Mouse (Mus musculus): ENCODE data around the gene Ccdc85c. TPM values are rescaled to one million over a fixed set of nuclear protein-coding genes. Genes with fewer than 3 reads are reported as not detected.

The Ccdc85c gene
- polyA plus RNA-seq, 1 experiment = 48.9 TPM

DNA sequence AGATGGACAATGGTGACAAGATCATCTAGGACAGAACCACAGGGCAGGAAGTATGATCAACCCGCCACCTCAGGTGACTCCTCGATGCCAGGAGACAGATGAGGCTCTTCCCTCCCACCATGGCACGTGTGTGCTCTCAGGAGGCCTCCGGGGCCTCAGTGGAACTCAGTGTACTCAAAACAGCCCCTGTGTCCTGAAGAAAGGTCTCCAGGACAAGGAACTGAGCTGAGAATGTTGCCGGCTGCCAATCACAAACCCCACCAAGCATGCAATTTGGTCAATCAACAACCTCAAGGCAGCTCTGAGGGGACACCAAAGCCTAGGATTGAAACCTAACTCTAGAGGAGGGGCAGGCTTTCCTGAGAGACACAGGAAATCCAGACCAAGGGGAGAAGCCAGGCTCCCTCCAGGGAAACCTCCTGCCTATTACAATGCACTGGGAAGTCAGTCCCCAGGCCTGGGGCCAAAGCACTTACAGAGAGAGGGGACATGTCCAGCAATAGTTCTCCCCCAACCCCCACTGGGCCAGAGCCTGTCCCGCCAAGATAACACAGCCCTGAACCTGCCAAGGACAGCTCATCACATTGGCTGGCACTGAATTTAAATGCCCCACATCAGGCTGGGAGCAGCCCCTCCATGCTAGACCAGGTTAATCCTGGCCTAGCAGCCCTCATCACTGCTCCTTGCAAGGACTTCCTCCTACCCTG lies 37.8 kb downstream of the Ccdc85c start:
- no peak for DNase-seq (ENCODE audit: low read depth)
- TF ChIP-seq POLR2A (IDR thresholded peaks at IDR 0.05; ENCODE audit: borderline replicate concordance, extremely low read depth, insufficient read depth, insufficient read length, poor library complexity, severe bottlenecking) (no peak), CTCF (IDR thresholded peaks at IDR 0.05; ENCODE audit: borderline replicate concordance, extremely low read depth, insufficient read depth, insufficient read length) (no peak)

DNA sequence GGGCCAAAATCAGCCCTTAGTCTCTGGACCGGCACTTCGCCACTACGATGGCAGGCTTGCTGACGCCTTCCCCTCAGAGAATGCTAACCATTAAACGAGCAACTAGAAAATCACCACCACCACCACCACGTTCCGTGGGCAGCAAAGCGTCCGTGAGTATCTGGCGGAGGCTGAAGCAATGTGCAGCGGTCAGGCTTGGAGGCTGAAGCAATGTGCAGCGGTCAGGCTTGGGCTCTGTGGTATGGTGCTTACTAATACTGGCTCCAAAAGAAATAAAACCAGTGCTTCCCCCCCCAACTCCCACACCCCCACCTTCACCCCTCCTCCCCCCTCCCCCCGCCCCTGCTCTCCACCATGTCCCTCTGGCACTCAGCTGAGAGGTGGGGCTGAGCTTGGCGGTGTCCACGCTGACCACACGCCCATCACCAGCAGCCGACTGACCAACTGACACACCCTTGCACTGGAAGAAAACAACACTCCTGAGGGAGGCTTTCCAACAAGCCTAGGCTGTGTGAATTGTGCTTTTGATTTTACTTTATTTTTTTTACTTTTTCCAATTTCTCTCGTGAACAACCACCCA lies 39.2 kb downstream of the Ccdc85c start:
- DNase-seq (ENCODE audit: low read depth) = peak; percentile 69
- TF ChIP-seq POLR2A (IDR thresholded peaks at IDR 0.05; ENCODE audit: borderline replicate concordance, extremely low read depth, insufficient read depth, insufficient read length, poor library complexity, severe bottlenecking) (no peak), CTCF (IDR thresholded peaks at IDR 0.05; ENCODE audit: borderline replicate concordance, extremely low read depth, insufficient read depth, insufficient read length) (no peak)

DNA sequence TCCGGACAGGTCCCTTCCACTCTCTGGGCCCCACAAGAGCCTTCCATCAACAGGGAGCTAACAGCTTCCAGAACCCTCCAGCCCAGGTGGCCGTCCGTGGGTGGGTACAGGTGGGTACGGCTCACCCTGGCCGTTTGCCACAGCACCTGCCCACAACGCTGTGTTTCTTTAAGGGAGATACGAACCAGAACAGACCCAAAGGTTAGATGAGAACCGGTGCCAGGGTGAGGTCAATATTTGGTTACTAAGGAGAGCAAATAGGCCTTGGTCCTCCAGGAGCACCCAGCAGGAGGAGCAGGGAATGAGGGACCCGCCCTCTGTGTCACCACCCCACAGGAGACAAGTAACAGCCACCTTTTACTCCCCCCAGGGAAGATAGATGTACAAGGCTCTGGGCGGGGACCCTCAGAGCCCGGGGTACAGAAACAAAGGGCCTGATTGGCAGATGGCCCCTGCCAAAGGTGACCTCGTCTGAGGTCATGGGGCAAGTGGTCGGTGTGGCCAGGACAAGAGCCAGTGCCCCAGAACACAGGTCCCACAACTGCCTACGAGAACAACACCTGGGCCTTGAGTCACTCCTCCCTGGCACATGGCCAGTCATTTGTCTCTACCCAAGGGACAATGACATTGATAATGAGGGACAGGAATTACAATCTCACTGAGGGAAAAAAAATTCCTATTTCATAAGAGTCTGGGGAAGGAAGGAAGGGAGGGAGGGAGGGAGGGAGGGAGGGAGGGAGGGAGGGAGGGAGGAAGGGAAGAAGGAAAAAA lies 40.2 kb downstream of the Ccdc85c start:
- TF ChIP-seq POLR2A (IDR thresholded peaks at IDR 0.05; ENCODE audit: borderline replicate concordance, extremely low read depth, insufficient read depth, insufficient read length, poor library complexity, severe bottlenecking) = no peak
- TF ChIP-seq CTCF (IDR thresholded peaks at IDR 0.05; ENCODE audit: borderline replicate concordance, extremely low read depth, insufficient read depth, insufficient read length) = no peak
- no peak for DNase-seq (ENCODE audit: low read depth)

DNA sequence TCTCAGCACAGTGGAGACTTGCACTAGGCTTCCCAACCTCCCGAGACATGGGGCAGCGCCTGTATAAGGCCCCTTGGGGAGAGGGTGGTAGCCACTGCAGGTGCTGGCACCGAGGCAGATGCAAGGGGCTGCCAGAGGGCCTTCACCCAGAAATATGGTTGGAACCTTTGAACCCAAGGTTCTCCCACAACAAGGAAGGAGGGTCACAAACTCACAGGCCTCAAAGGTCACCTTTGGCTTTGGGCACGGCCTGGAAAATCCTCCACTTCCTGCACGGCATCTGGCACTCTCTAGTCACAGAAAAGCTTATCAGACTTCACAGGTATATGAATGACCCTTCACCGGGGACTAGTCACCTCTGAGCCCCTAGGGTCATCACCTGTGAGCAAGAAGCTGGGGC lies 41.5 kb downstream of the Ccdc85c start:
- no peak for DNase-seq (ENCODE audit: low read depth)
- TF ChIP-seq CTCF (IDR thresholded peaks at IDR 0.05; ENCODE audit: borderline replicate concordance, extremely low read depth, insufficient read depth, insufficient read length) (no peak), POLR2A (IDR thresholded peaks at IDR 0.05; ENCODE audit: borderline replicate concordance, extremely low read depth, insufficient read depth, insufficient read length, poor library complexity, severe bottlenecking) (no peak)

DNA sequence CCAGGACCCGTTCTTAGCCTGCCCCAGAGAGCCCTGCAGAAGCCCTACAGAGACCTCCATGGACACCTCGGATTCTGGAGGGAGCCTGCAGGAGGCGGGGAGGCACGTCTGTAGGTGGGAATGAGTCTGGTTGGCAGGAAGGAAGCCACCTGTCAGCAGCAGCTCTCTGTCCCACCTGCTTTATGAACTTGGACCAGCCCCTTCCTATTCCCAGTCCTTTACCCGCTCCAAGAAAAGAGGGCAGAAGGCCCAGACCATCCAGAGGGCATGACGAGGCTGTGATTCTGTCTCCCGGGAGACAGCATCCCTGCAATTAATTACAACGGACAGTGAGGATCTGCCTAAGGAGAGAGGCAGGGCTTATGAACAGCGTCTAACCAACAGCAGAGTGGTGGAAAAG lies 43.3 kb downstream of the Ccdc85c start:
- TF ChIP-seq POLR2A (IDR thresholded peaks at IDR 0.05; ENCODE audit: borderline replicate concordance, extremely low read depth, insufficient read depth, insufficient read length, poor library complexity, severe bottlenecking) = no peak
- TF ChIP-seq CTCF (IDR thresholded peaks at IDR 0.05; ENCODE audit: borderline replicate concordance, extremely low read depth, insufficient read depth, insufficient read length) = no peak
- DNase-seq (ENCODE audit: low read depth) = peak; percentile 72

DNA sequence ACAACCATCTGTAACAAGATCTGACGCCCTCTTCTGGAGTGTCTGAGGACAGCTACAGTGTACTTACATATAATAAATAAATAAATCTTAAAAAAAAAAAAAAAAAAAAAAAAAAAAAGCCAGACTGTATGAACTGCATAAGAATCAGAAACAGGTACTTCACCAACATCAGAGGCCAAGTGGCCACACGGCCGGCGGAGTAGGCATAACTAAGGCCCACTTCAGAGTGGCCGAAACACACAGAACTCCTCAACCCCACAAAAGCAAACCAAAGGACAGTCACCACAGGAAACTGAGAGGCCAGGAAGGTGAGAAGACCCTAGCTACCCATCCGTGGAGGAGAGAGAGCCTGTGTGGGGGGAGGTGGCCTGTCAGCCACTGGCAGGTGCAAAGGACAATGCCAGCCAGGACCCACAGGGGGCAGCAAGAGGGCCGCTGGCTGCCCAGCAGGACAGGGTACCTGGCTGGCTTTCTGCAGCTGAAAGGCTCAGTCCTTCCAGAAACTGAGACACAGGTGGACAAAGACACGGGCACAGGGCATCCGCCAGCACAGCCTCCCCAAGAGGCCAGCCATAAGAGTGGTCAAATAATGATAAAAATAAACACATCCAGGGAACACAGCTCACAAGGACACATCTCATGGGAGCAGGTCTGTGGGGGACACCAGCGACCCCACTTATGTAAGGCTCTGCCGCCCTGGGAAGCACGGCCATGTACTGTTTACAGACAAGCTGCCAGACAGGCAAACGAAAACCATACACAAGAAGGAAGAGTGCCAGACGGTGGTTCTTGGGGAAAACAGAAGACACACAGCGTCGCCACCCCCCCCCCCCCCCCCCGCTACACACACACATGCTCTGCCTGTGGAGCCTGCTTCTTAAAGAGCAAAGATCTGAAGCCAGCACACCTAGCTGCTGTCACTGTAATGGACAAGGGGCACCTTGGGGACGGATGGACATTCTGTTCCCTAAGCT lies 44.1 kb downstream of the Ccdc85c start:
- peak; percentile 83 for DNase-seq (ENCODE audit: low read depth)
- no peak for TF ChIP-seq POLR2A (IDR thresholded peaks at IDR 0.05; ENCODE audit: borderline replicate concordance, extremely low read depth, insufficient read depth, insufficient read length, poor library complexity, severe bottlenecking)
- TF ChIP-seq CTCF (IDR thresholded peaks at IDR 0.05; ENCODE audit: borderline replicate concordance, extremely low read depth, insufficient read depth, insufficient read length) = peak; percentile 46

DNA sequence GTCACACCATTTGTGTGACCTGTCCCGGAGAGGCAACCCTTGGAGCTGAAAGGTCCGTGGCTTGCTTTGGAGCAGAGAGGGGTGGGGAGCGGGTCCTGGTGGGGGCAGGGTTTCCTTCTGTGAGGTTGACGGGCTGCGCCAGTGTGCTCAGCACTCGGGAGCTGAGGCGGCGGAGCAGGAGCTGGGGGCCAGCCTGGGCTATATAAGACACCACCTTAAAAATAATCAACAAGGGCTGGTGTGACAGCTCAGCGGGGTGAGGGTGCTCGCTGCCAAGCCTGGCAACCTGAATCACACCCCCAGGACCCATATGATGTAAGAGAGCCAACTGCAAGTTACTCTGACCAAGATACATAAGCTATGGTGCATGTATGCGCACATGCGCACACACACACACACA lies 45.1 kb downstream of the Ccdc85c start:
- TF ChIP-seq CTCF (IDR thresholded peaks at IDR 0.05; ENCODE audit: borderline replicate concordance, extremely low read depth, insufficient read depth, insufficient read length) (no peak), POLR2A (IDR thresholded peaks at IDR 0.05; ENCODE audit: borderline replicate concordance, extremely low read depth, insufficient read depth, insufficient read length, poor library complexity, severe bottlenecking) (no peak)
- no peak for DNase-seq (ENCODE audit: low read depth)

DNA sequence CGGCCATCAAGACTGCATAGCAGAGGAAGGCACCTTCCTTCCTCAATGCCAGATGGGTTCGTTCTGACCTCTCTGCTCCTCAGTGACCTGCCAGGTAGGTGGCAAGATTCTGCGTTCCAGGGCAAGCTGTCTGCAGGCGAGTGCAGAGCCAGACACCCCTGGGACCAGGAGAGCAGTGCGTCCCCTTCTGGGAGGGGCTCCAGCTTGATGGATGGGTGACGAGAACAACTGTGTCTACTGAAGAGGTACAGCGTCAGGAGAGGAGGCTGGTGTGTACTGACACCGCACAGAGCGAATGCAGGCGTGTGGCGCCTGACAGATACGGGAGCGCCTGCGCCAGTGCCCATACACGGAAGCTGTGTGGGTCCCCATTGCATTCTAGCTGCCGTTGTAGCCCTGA lies 47.7 kb downstream of the Ccdc85c start:
- DNase-seq (ENCODE audit: low read depth) = no peak
- TF ChIP-seq CTCF (IDR thresholded peaks at IDR 0.05; ENCODE audit: borderline replicate concordance, extremely low read depth, insufficient read depth, insufficient read length) (no peak), POLR2A (IDR thresholded peaks at IDR 0.05; ENCODE audit: borderline replicate concordance, extremely low read depth, insufficient read depth, insufficient read length, poor library complexity, severe bottlenecking) (no peak)

DNA sequence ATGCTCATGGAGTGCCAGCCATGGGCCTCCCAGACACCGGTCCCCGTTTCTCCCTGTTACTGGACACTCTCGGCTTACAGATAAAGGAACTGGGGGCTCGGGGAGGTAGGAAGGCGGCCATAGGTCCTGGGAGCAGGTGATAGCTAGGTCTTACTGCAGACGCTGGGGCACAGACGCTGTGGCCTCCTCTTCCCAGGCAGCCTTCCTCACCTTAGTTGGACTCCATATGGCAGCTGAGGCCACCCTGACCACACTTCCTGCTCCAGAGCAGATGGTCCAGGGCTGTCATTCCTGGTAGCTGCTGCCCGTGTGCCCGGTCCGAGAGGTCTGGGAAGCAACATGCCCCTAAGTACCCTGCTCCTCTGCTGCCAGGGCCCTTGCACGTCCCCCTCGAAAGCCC lies 48.3 kb downstream of the Ccdc85c start:
- DNase-seq (ENCODE audit: low read depth) = no peak
- TF ChIP-seq CTCF (IDR thresholded peaks at IDR 0.05; ENCODE audit: borderline replicate concordance, extremely low read depth, insufficient read depth, insufficient read length) (no peak), POLR2A (IDR thresholded peaks at IDR 0.05; ENCODE audit: borderline replicate concordance, extremely low read depth, insufficient read depth, insufficient read length, poor library complexity, severe bottlenecking) (no peak)

DNA sequence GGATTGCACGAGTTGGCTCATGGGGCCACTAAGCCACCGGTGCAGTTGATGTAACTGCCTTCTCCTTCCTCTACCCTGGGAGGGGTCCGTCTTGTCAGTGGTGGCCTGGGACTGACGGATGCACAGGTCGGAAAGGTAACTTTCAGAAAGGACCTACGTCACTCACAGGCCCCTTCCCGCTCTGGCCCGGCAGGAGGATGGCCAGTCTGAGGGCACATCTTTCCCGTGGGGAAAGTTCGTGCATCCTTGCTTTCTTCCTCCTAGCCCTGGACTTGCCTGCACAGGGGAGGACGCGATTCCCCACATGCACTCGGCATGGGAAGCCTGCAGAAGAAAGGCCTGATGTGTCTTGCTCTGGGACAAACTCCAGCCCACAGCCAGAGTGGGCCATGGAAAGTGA lies 49.0 kb downstream of the Ccdc85c start:
- DNase-seq (ENCODE audit: low read depth) = no peak
- TF ChIP-seq POLR2A (IDR thresholded peaks at IDR 0.05; ENCODE audit: borderline replicate concordance, extremely low read depth, insufficient read depth, insufficient read length, poor library complexity, severe bottlenecking) = no peak
- no peak for TF ChIP-seq CTCF (IDR thresholded peaks at IDR 0.05; ENCODE audit: borderline replicate concordance, extremely low read depth, insufficient read depth, insufficient read length)

Measured in brain, embryonic 14.5 days (tissue).